Mouse (Mus musculus) spleen, embryonic (tissue): ENCODE results near the gene Polr2e.

ENCODE experiments used
- CTCF ChIA-PET: fragments of 350-600 bp; sonication (Branson Sonifier 250); formaldehyde crosslinking; loops from one replicate; lab custom pipeline; 2022; lab: Charles Lee

Gene Polr2e

GRCm38 (mm10) chr10:80039559-80039979 is at the start of gene Polr2e:
Gene Polr2e (minus strand): TSS chr10:80039795.
- CTCF ChIA-PET, result no interaction called here

- CTCF ChIA-PET, result no interaction called here
Measured at GRCm38 (mm10) chr10:80089146-80089545, 49.6 kb upstream of the Polr2e start.

GRCm38 (mm10) chr10:80087483-80087882 is 47.9 kb upstream of the Polr2e start:
- CTCF ChIA-PET, result no interaction called here

GRCm38 (mm10) chr10:80086847-80087246 is 47.3 kb upstream of the Polr2e start:
- CTCF ChIA-PET, result no interaction called here

- CTCF ChIA-PET, result no interaction called here
Measured at GRCm38 (mm10) chr10:80084817-80085487, 45.4 kb upstream of the Polr2e start.

- CTCF ChIA-PET, result no interaction called here
Measured at GRCm38 (mm10) chr10:80081075-80081474, 41.5 kb upstream of the Polr2e start.

- CTCF ChIA-PET, result interaction anchor here (0.5 kb wide), 1 partner anchor 12 kb away, joined by 3 read pairs; no protein-coding TSS in a partner anchor
Measured at GRCm38 (mm10) chr10:80080396-80081070, 40.9 kb upstream of the Polr2e start.

- CTCF ChIA-PET, result interaction anchor here (0.7 kb wide), 1 partner anchor 19 kb away, joined by 3 read pairs; no protein-coding TSS in a partner anchor
Measured at GRCm38 (mm10) chr10:80078366-80078765, 38.8 kb upstream of the Polr2e start.

GRCm38 (mm10) chr10:80077312-80077711 is 37.7 kb upstream of the Polr2e start:
- CTCF ChIA-PET, result interaction anchor here (0.7 kb wide), 1 partner anchor 24 kb away, joined by 3 read pairs; no protein-coding TSS in a partner anchor

GRCm38 (mm10) chr10:80076386-80076785 is 36.8 kb upstream of the Polr2e start:
- CTCF ChIA-PET, result interaction anchor here (0.6 kb wide), 1 partner anchor 96 kb away, joined by 6 read pairs; the partner anchor contains the start of gene 1600002K03Rik

- CTCF ChIA-PET, result no interaction called here
Measured at GRCm38 (mm10) chr10:80075924-80076323, 36.3 kb upstream of the Polr2e start.

- CTCF ChIA-PET, result interaction anchor here (0.6 kb wide), 1 partner anchor 83 kb away, joined by 5 read pairs; no protein-coding TSS in a partner anchor
Measured at GRCm38 (mm10) chr10:80074813-80075601, 35.4 kb upstream of the Polr2e start.

GRCm38 (mm10) chr10:80072623-80073489 is 33.3 kb upstream of the Polr2e start:
- CTCF ChIA-PET, result interaction anchor here (1.0 kb wide), 1 partner anchor 33 kb away, joined by 5 read pairs; the partner anchor contains the start of gene Sbno2

- CTCF ChIA-PET, result interaction anchor here (1.0 to 1.1 kb wide), 2 partner anchors 34 to 85 kb away, joined by 3 to 5 read pairs; partner anchors contain the start of gene Sbno2
Measured at GRCm38 (mm10) chr10:80071516-80071900, 31.9 kb upstream of the Polr2e start.

- CTCF ChIA-PET, result interaction anchor here (0.6 to 1.1 kb wide), 2 partner anchors 23 to 84 kb away, joined by 3 to 4 read pairs; no protein-coding TSS in a partner anchor
Measured at GRCm38 (mm10) chr10:80070837-80071515, 31.4 kb upstream of the Polr2e start.

- CTCF ChIA-PET, result no interaction called here
Measured at GRCm38 (mm10) chr10:80069948-80070450, 30.4 kb upstream of the Polr2e start.

GRCm38 (mm10) chr10:80069251-80069650 is 29.7 kb upstream of the Polr2e start:
- CTCF ChIA-PET, result no interaction called here

- CTCF ChIA-PET, result no interaction called here
Measured at GRCm38 (mm10) chr10:80063877-80064650, 24.5 kb upstream of the Polr2e start.

GRCm38 (mm10) chr10:80063104-80063503 is 23.5 kb upstream of the Polr2e start:
- CTCF ChIA-PET, result no interaction called here
